Mouse (Mus musculus) fat pad, adult 2 months (tissue): ENCODE data around the gene Capn15.

ENCODE experiments used
- DNase-seq: peaks from one replicate; pipeline ENCODE4 v3.0.0-alpha.2; 2011; ENCODE audit warnings: low read depth, low spot score; ENCODE audit errors: extremely low read depth

Gene Capn15

GRCm38 (mm10) chr17:25998425-25998824 is 12.8 kb upstream of the Capn15 start:
- DNase-seq = no peak

- no peak for DNase-seq
Observed at GRCm38 (mm10) chr17:25993489-25993888, 7.9 kb upstream of the Capn15 start.

GRCm38 (mm10) chr17:25992274-25992673 is 6.7 kb upstream of the Capn15 start:
- no peak for DNase-seq

GRCm38 (mm10) chr17:25990331-25990730 is 4.7 kb upstream of the Capn15 start:
- no peak for DNase-seq

- no peak for DNase-seq
Observed at GRCm38 (mm10) chr17:25984556-25985305, 865 bp downstream of the Capn15 start.

GRCm38 (mm10) chr17:25984066-25984465 is 1.5 kb downstream of the Capn15 start:
- no peak for DNase-seq

GRCm38 (mm10) chr17:25982913-25983312 is 2.7 kb downstream of the Capn15 start:
- no peak for DNase-seq

GRCm38 (mm10) chr17:25980854-25981253 is 4.7 kb downstream of the Capn15 start:
- DNase-seq = no peak

GRCm38 (mm10) chr17:25979829-25980738 is 5.5 kb downstream of the Capn15 start:
- no peak for DNase-seq

- no peak for DNase-seq
Observed at GRCm38 (mm10) chr17:25970954-25971707, 14.5 kb downstream of the Capn15 start.

GRCm38 (mm10) chr17:25970448-25970847 is 15.1 kb downstream of the Capn15 start:
- no peak for DNase-seq

- no peak for DNase-seq
Observed at GRCm38 (mm10) chr17:25968176-25968575, 17.4 kb downstream of the Capn15 start.

GRCm38 (mm10) chr17:25967652-25968051 is 17.9 kb downstream of the Capn15 start:
- DNase-seq = no peak

- no peak for DNase-seq
Observed at GRCm38 (mm10) chr17:25964271-25964670, 21.3 kb downstream of the Capn15 start.

GRCm38 (mm10) chr17:25962413-25962905 is 23.1 kb downstream of the Capn15 start:
- no peak for DNase-seq

GRCm38 (mm10) chr17:25961566-25961965 is 24.0 kb downstream of the Capn15 start:
- DNase-seq = no peak

- DNase-seq = no peak
Observed at GRCm38 (mm10) chr17:25959630-25960467, 25.7 kb downstream of the Capn15 start.

- DNase-seq = no peak
Observed at GRCm38 (mm10) chr17:25958771-25959494, 26.7 kb downstream of the Capn15 start.

- no peak for DNase-seq
Observed at GRCm38 (mm10) chr17:25957586-25958051, 28.0 kb downstream of the Capn15 start.
